Mouse (Mus musculus): ENCODE data around the gene Lemd1. TPM values are rescaled to one million over a fixed set of nuclear protein-coding genes. Genes with fewer than 3 reads are reported as not detected.

The Lemd1 gene
- polyA plus RNA-seq, 1 experiment from 2014 or later, result 0.49 TPM

GRCm38 (mm10) chr1:132171619-132172018 is 19.6 kb upstream of the Lemd1 start:
- Histone ChIP-seq H3K4me1 (peaks cover 25% of the 10 kb centered on the region), H3K27ac (no peak overlapping the region), H3K9me3 (no peaks in the 10 kb centered on the region), H3K36me3 (no peaks in the 10 kb centered on the region), H3K27me3 (ENCODE audit: insufficient read depth, poor library complexity, severe bottlenecking) (0 out of 2 replicates have a peak, but pooled peaks cover 3% of the 10 kb centered on the region), H3K4me3 (no peak overlapping the region)
- no peak for DNase-seq (ENCODE audit: low spot score)
- 18% methylated on average over 2 of the region's 2 CpGs for WGBS

- WGBS, result 77% methylated on average over 4 of the region's 4 CpGs
- Histone ChIP-seq H3K27me3 (ENCODE audit: insufficient read depth, poor library complexity, severe bottlenecking) (peaks cover 64% of the 10 kb centered on the region), H3K9me3 (no peaks in the 10 kb centered on the region), H3K27ac (no peak overlapping the region), H3K4me3 (no peak overlapping the region), H3K4me1 (peaks cover 15% of the 10 kb centered on the region), H3K36me3 (no peaks in the 10 kb centered on the region)
- DNase-seq (ENCODE audit: low spot score), result no peak
Observed at GRCm38 (mm10) chr1:132186303-132186702, 4.9 kb upstream of the Lemd1 start.

GRCm38 (mm10) chr1:132188442-132189066 is 2.7 kb upstream of the Lemd1 start:
- Histone ChIP-seq H3K36me3 (no peaks in the 10 kb centered on the region), H3K27me3 (ENCODE audit: insufficient read depth, poor library complexity, severe bottlenecking) (peaks cover 81% of the 10 kb centered on the region), H3K4me3 (no peak overlapping the region), H3K9me3 (no peaks in the 10 kb centered on the region), H3K4me1 (peaks cover 32% of the 10 kb centered on the region), H3K27ac (no peak overlapping the region)
- WGBS, result 28% methylated on average over 9 of the region's 9 CpGs
- DNase-seq (ENCODE audit: low spot score), result no peak

GRCm38 (mm10) chr1:132189231-132189630 is 2.0 kb upstream of the Lemd1 start:
- Histone ChIP-seq H3K27me3 (ENCODE audit: insufficient read depth, poor library complexity, severe bottlenecking) (peaks cover 82% of the 10 kb centered on the region), H3K27ac (no peak overlapping the region), H3K4me3 (no peak overlapping the region), H3K4me1 (peaks cover 32% of the 10 kb centered on the region), H3K9me3 (no peaks in the 10 kb centered on the region), H3K36me3 (no peaks in the 10 kb centered on the region)
- DNase-seq (ENCODE audit: low spot score), result no peak
- WGBS, result 52% methylated on average over 4 of the region's 4 CpGs

GRCm38 (mm10) chr1:132190040-132190513 is 1.2 kb upstream of the Lemd1 start:
- Histone ChIP-seq H3K4me3 (peak overlapping the region; percentile 68), H3K9me3 (no peaks in the 10 kb centered on the region), H3K36me3 (no peaks in the 10 kb centered on the region), H3K27me3 (ENCODE audit: insufficient read depth, poor library complexity, severe bottlenecking) (peaks cover 84% of the 10 kb centered on the region), H3K4me1 (peaks cover 40% of the 10 kb centered on the region), H3K27ac (peak overlapping the region; percentile 75)
- DNase-seq (ENCODE audit: low spot score), result no peak
- WGBS, result under 1% methylated on average over 50 of the region's 50 CpGs

GRCm38 (mm10) chr1:132190621-132191092 is 574 bp upstream of the Lemd1 start:
- Histone ChIP-seq H3K27ac (peak overlapping the region; percentile 75), H3K36me3 (no peaks in the 10 kb centered on the region), H3K4me3 (peak overlapping the region; percentile 68), H3K27me3 (ENCODE audit: insufficient read depth, poor library complexity, severe bottlenecking) (peaks cover 90% of the 10 kb centered on the region), H3K4me1 (peaks cover 45% of the 10 kb centered on the region), H3K9me3 (no peaks in the 10 kb centered on the region)
- no peak for DNase-seq (ENCODE audit: low spot score)
- WGBS, result under 1% methylated on average over 62 of the region's 62 CpGs

- Histone ChIP-seq H3K9me3 (no peaks in the 10 kb centered on the region), H3K4me1 (peaks cover 54% of the 10 kb centered on the region), H3K27ac (no peak overlapping the region), H3K36me3 (no peaks in the 10 kb centered on the region), H3K27me3 (ENCODE audit: insufficient read depth, poor library complexity, severe bottlenecking) (peaks cover 93% of the 10 kb centered on the region), H3K4me3 (peak overlapping the region; percentile 68)
- DNase-seq (ENCODE audit: low spot score), result no peak
- 4% methylated on average over 16 of the region's 16 CpGs for WGBS
Observed at GRCm38 (mm10) chr1:132191786-132192680, 802 bp downstream of the Lemd1 start.

- Histone ChIP-seq H3K9me3 (no peaks in the 10 kb centered on the region), H3K27ac (no peak overlapping the region), H3K4me3 (no peak overlapping the region), H3K4me1 (peaks cover 61% of the 10 kb centered on the region), H3K36me3 (no peaks in the 10 kb centered on the region), H3K27me3 (ENCODE audit: insufficient read depth, poor library complexity, severe bottlenecking) (peaks cover 93% of the 10 kb centered on the region)
- DNase-seq (ENCODE audit: low spot score), result no peak
- WGBS, result 61% methylated on average over 3 of the region's 3 CpGs
Observed at GRCm38 (mm10) chr1:132193806-132194205, 2.6 kb downstream of the Lemd1 start.

- Histone ChIP-seq H3K36me3 (no peaks in the 10 kb centered on the region), H3K27me3 (ENCODE audit: insufficient read depth, poor library complexity, severe bottlenecking) (peaks cover 93% of the 10 kb centered on the region), H3K27ac (no peak overlapping the region), H3K9me3 (no peaks in the 10 kb centered on the region), H3K4me3 (no peak overlapping the region), H3K4me1 (peaks cover 62% of the 10 kb centered on the region)
- 50% methylated on average over 3 of the region's 3 CpGs for WGBS
- no peak for DNase-seq (ENCODE audit: low spot score)
Observed at GRCm38 (mm10) chr1:132194624-132195023, 3.4 kb downstream of the Lemd1 start.

- Histone ChIP-seq H3K9me3 (no peaks in the 10 kb centered on the region), H3K36me3 (no peaks in the 10 kb centered on the region), H3K4me1 (peaks cover 63% of the 10 kb centered on the region), H3K27ac (no peak overlapping the region), H3K27me3 (ENCODE audit: insufficient read depth, poor library complexity, severe bottlenecking) (peaks cover 91% of the 10 kb centered on the region), H3K4me3 (no peak overlapping the region)
- no peak for DNase-seq (ENCODE audit: low spot score)
- WGBS, result 66% methylated on average over 9 of the region's 9 CpGs
Observed at GRCm38 (mm10) chr1:132195100-132195499, 3.9 kb downstream of the Lemd1 start.

GRCm38 (mm10) chr1:132195681-132196080 is 4.5 kb downstream of the Lemd1 start:
- no peak for DNase-seq (ENCODE audit: low spot score)
- WGBS, result 44% methylated on average over 5 of the region's 5 CpGs
- H3K9me3 ChIP-seq, result no peaks in the 10 kb centered on the region
- H3K4me1 ChIP-seq, result peaks cover 62% of the 10 kb centered on the region
- H3K36me3 ChIP-seq, result no peaks in the 10 kb centered on the region
- H3K4me3 ChIP-seq, result no peak overlapping the region
- H3K27me3 ChIP-seq (ENCODE audit: insufficient read depth, poor library complexity, severe bottlenecking), result peaks cover 91% of the 10 kb centered on the region
- no peak overlapping the region for H3K27ac ChIP-seq

GRCm38 (mm10) chr1:132196337-132196736 is 5.1 kb downstream of the Lemd1 start:
- no peaks in the 10 kb centered on the region for H3K9me3 ChIP-seq

GRCm38 (mm10) chr1:132197666-132198065 is 6.4 kb downstream of the Lemd1 start:
- H3K4me3 ChIP-seq, result no peak overlapping the region
- 9% methylated on average over 9 of the region's 9 CpGs for WGBS
- H3K4me1 ChIP-seq, result peaks cover 47% of the 10 kb centered on the region
- no peaks in the 10 kb centered on the region for H3K36me3 ChIP-seq
- no peaks in the 10 kb centered on the region for H3K9me3 ChIP-seq
- peaks cover 91% of the 10 kb centered on the region for H3K27me3 ChIP-seq (ENCODE audit: insufficient read depth, poor library complexity, severe bottlenecking)
- DNase-seq (ENCODE audit: low spot score), result no peak
- H3K27ac ChIP-seq, result no peak overlapping the region

More at GRCm38 (mm10) chr1:132196337-132196736, 5.1 kb downstream of the Lemd1 start:
- Histone ChIP-seq H3K27ac (no peak overlapping the region), H3K4me1 (peaks cover 60% of the 10 kb centered on the region), H3K36me3 (no peaks in the 10 kb centered on the region), H3K27me3 (ENCODE audit: insufficient read depth, poor library complexity, severe bottlenecking) (peaks cover 91% of the 10 kb centered on the region), H3K4me3 (no peak overlapping the region)
- DNase-seq (ENCODE audit: low spot score), result no peak
- 36% methylated on average over 7 of the region's 7 CpGs for WGBS
